Mouse (Mus musculus): Measurements from ENCODE around the gene Pla1a.

The Pla1a gene

GRCm38 (mm10) chr16:38369431-38369830 is 63.5 kb downstream of the Pla1a start:
- DNase-seq (ENCODE audit: low spot score in 2 of 2): no peak

GRCm38 (mm10) chr16:38369000-38369399 is 63.9 kb downstream of the Pla1a start:
- DNase-seq (ENCODE audit: low spot score in 2 of 2): no peak

DNA sequence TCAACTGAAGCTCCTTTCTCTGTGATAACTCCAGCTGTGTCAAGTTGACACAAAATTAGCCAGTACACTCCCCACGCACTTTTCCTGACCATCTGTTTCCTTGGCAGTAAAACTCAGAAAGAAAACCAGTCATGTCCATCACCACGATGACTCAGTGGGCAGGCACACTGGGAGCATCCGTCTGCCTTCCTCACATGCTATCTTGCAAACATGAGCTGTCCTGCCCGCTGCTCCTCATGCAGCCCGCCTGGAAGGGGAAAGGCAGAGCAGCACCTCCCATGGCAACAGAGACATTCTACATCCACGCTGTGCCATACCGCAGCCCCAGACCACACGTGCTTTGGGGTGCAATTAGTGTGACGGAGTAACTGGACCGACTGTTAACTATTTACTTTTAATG is 64.6 kb downstream of the Pla1a start:
- DNase-seq (ENCODE audit: low spot score in 2 of 2): no peak

- no peak for DNase-seq (ENCODE audit: low spot score in 2 of 2)
Observed at GRCm38 (mm10) chr16:38366231-38366630, 66.7 kb downstream of the Pla1a start.

- DNase-seq (ENCODE audit: low spot score in 2 of 2): no peak
Observed at GRCm38 (mm10) chr16:38365390-38365789, 67.6 kb downstream of the Pla1a start.

DNA sequence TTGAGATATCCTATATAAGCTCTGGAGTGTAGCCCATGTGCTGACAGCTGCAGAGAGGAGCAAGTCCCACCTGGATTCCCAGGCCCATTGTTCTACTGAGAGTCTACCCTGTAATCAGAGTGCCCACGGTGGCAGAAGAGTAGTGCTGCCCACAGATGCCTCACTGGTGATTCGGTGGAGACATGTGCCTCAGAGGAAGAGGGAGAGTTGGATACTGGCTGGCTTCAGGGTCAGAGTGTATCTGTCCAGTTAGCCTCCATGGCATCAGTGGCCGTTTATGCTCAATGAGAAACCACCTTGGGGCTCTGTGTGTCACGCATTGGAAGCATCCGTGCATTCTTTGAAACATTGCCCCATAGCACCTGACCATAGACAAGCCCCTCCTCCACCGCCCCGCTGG is 69.3 kb downstream of the Pla1a start:
- DNase-seq (ENCODE audit: low spot score in 2 of 2): no peak

DNA sequence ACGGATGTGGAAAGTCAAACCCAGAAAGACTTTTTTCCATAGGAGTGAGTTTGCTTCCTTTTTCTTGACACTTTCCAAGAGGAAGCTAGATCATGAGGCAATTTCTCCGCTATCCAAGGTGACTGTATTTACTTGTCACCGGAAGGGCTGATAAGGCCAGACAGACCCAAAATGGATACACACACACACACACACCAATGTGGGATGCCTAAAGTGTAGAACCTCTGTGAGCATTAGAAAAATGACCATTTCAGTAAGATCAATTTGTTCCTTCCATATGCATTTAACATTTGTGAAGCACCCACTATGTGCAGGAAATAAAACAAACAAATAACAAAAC is 69.7 kb downstream of the Pla1a start:
- DNase-seq (ENCODE audit: low spot score in 2 of 2): no peak

GRCm38 (mm10) chr16:38362493-38363255 is 70.3 kb downstream of the Pla1a start:
- no peak for DNase-seq (ENCODE audit: low spot score in 2 of 2)

DNA sequence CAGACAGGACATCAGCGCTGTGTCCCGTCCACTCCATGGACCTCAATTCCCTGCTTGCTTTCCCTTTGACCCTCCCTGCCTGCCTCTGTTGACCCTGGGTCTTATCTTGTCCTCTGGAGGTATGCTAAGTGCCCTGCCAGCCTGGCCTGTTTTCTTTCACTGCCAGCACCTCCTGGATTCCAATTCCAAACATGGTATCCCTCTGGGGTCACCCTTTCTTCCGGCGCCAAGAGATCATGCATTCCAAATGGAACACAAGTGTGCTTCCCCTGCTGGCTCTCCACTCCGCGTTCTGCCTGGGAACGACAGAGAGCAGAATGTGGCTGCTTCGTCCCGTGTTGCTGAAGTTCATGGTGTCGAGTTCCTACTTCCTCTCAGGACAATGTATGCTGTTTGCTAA is 71.0 kb downstream of the Pla1a start, which contains the start of gene Popdc2:
Popdc2 (plus strand) TSS at position 277 of the 400 bp plus-strand sequence.
- no peak for DNase-seq (ENCODE audit: low spot score in 2 of 2)

DNA sequence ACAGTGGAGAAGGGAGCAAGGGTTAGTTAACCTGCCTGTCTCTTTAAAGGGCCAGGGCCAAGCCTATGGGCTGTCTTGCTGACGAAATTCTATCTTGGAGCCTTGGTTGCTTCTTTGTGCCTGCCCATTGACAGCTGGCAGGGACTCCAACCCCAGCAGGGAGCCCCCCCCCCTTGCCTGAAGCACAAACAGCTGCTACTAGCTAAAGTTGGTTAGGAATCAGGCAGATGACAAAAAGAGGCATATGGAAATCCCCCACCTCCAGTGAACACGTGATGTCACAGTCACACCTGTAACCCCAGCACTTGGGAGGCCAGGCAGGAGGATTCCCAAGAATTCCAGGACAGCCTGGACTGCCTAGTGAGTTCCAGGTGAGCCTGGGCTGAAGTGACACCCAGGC is 72.6 kb downstream of the Pla1a start:
- no peak for DNase-seq (ENCODE audit: low spot score in 2 of 2)

GRCm38 (mm10) chr16:38359857-38360256 is 73.1 kb downstream of the Pla1a start:
- no peak for DNase-seq (ENCODE audit: low spot score in 2 of 2)

- no peak for DNase-seq (ENCODE audit: low spot score in 2 of 2)
Observed at GRCm38 (mm10) chr16:38359241-38359640, 73.7 kb downstream of the Pla1a start.

DNA sequence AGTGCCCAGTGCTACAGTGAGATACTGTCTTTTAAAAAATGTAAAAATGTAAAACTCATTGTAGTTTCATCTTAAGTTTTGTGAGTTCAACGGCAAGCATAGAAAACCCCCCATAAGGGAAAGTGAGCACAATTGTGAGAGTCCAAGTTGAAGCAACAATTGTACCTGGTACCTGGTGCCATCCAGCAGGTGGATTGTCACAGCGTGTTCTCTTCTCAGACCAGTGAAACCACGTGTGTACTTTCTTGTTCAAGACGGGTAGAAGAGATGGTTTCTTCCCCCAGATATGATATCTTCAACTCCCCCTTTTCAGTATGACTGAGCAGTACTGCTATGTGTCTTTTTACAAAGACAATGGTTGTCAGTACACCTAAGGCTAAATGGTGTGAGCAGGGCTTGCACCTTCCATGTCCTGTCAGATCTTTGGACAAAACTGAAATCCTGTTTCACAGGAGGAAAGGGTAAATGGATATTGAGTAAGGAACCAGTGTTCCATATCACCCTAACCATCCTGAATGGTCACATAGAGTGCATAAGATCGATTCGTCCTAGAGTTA is 74.6 kb downstream of the Pla1a start:
- no peak for DNase-seq (ENCODE audit: low spot score in 2 of 2)

DNA sequence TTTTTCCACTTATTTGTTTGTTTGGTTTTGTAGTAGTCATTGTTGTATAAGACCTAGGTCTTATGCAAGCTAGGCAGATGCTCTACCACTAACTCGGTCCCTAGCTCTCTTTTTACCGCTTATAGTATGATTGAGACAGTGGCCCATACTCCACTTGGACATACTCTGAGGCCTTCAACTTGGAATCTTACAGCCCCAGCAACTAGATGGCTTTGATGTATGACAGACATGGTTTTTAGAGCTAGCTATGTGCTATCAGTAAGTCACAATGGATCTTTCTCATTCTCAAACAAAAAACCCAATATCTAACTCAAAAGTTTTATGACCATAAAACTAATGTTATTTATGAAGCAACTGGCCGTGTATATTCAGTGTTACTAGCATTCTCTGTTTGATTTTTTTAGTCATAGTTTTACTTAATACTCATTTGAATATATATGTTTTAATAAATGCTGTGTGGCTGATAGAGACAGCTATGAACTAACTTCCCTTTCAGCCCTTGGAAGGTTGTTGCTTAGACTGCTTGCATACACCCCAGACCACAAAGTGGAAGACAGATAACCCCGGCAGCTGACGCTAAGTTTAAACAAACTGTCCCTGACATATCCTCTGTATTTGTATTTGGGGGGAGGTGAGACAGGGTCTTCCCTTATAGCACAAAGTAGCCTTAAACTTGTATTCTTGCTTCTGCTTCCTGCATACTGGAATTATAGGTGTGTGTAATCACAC is 78.6 kb downstream of the Pla1a start:
- no peak for DNase-seq (ENCODE audit: low spot score in 2 of 2)

DNA sequence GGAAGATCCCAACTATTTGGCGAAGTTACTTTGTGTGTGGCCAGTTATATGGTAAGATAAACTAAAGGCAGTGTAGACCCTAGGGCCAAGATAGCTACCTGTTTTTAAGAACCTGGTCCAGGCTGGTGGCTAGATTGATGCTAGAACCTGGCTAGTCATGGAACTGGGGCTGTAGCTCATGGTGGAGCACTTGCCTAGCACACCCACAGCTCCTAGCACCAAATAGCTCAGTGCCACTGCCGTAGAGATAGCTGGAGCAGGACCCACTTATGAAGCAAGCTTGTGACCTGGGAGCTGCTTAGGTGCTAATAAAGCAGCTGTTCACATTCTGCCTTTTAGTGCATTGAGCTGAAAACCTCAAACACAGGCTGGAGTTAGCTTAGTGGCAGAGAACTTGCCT is 79.3 kb downstream of the Pla1a start:
- DNase-seq (ENCODE audit: low spot score in 2 of 2): no peak

- no peak for DNase-seq (ENCODE audit: low spot score in 2 of 2)
Observed at GRCm38 (mm10) chr16:38352851-38353250, 80.1 kb downstream of the Pla1a start.

DNA sequence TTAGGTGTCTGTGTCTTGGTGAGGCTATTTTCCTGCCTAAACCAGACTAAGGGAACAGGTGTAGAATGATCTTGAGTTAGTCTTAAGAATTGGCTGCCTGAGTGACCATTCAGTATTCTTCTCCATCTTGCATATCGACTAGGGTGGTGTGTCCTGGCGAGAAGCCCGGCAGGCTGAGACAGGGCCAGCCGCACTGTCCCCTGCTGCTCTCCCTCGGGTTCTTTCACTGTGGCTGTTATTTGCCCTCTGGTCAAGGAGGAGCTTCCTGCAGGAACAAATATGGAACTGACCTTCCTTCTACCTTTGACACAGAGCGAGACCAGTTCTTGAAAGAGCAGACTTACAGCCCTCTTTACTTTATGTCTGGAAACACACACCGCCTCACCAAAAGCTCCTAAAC is 80.9 kb downstream of the Pla1a start:
- no peak for DNase-seq (ENCODE audit: low spot score in 2 of 2)

GRCm38 (mm10) chr16:38350939-38351338 is 82.0 kb downstream of the Pla1a start:
- DNase-seq (ENCODE audit: low spot score in 2 of 2): no peak

DNA sequence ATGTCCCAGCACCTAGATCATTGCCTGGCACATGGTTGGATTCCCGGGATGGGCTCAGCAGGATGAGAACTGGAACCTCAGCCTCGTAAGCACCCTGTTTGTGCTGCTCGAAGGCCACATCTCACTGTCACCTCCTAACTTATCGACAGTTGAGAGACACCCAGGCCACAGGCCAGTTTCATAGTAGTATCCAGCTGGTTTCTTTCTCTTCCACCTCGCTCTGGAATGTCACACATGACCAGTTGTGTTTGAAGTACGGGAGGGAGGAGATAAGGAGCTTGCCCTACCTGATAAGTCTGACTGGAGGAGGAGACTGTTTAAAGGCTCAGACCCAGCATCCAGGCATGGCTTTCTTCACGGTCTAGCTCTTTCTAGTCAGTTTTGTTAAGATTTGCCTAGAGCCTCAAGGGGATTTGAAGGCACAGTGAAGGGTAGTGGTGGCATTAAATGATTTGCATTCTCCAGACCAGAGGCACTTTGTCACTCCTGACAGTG is 82.5 kb downstream of the Pla1a start:
- DNase-seq (ENCODE audit: low spot score in 2 of 2): no peak

DNA sequence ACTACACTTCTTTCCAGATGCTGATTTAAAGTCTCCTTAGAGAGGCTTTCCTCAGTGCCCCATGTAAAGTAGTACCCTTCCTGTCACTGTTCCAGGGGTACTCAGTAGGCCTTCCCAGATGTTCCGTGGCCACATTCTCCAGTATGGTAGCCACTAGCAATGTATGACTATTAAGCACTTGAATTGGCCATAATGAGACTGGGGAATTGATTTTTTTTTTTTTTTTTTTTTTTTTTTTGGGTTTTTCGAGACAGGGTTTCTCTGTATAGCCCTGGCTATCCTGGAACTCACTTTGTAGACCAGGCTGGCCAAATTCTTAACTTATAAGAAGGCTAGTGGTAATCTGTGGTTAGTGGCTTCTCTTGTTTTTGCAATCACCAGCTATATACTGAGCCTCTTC is 83.1 kb downstream of the Pla1a start:
- DNase-seq (ENCODE audit: low spot score in 2 of 2): no peak

DNA sequence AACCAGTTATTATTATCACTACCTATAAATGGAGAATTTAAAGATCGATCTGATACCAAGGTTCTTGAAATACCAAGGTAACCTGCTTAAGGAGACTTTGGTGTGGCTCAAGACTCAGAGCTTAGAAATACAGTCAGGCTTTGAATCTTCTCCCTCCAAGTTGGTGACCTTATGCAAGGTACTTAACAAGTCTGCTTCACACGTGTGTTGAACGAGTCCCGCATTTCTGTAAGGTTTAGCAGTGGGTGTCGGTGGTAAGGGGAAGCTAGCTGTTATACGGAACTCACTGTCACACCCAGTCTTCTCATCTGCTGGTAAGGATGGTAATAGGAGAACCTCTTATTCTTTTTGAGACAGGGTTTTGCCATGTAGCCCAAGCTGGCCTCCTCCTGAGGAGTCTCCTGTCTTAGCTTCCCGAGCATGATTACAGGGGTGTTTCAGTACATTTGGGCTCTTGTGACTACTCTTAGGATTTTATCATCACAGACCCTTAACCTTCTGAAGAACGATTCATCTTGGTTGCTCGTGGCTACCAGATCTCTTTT is 84.7 kb downstream of the Pla1a start:
- no peak for DNase-seq (ENCODE audit: low spot score in 2 of 2)

DNA sequence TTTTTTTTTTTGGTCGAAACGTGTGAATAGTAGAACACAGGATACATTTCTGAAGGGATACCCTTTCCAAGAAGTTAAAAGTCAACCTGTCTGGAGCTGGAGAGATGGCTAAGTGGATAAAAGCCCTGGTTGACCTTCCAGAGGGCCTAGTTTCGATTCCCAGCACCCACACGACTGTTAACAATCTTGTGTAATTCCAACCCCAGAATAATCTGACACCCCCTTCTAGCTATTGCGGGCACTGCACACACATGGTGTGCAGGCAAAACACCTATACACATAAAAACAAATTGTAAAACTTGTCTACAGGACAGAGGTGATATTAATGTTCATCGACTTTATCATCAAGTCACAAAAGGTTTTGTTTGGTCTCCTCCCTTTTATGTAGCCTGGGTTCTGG is 85.4 kb downstream of the Pla1a start:
- DNase-seq (ENCODE audit: low spot score in 2 of 2): no peak

Measured in spleen, postnatal 14 days (tissue).